Mouse (Mus musculus): ENCODE results near the gene Heph.
"Not testable (repeated sequence)": the region's sequence is repeated elsewhere in the genome, so short reads cannot be mapped to it uniquely, and the experiment has no call there.

Heph gene

GRCm38 (mm10) chrX:96455149-96455548 is at the start of gene Heph:
Gene Heph, plus strand, starts transcription at chrX:96455359.
- no peak for DNase-seq (ENCODE audit: inconsistent age in 2 of 2, low spot score in 1 of 2)

DNA sequence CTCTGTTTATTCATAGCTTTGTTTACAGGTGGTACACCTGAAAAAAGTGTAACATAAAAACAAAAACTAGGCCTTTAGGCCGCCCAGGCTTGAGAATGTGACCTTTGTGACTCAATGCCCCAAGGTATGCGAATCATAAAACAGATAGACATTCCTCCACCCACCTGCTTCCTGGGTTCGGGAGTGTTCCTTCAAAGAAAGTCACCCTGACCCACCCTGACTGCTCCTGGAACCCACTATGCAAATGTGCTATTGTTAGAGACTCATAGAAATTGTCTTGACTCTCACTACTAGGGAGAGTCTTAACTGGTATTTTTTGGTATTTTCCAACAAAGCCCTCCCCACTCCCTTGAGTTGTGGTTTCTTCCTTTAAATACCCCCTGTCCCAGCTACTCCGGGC is 39.8 kb upstream of the Heph start:
- not testable (repeated sequence) for DNase-seq (ENCODE audit: inconsistent age in 2 of 2, low spot score in 1 of 2)

GRCm38 (mm10) chrX:96416970-96417369 is 38.2 kb upstream of the Heph start:
- no peak for DNase-seq (ENCODE audit: inconsistent age in 2 of 2, low spot score in 1 of 2)

GRCm38 (mm10) chrX:96417733-96418132 is 37.4 kb upstream of the Heph start:
- DNase-seq (ENCODE audit: inconsistent age in 2 of 2, low spot score in 1 of 2): no peak

- DNase-seq (ENCODE audit: inconsistent age in 2 of 2, low spot score in 1 of 2): peak in 1 of 2 experiments; percentile 6
These were observed 35.8 kb upstream of the Heph start for GRCm38 (mm10) chrX:96419383-96419782.

GRCm38 (mm10) chrX:96456201-96456963 is 1.2 kb downstream of the Heph start, which contains the start of gene Hsf3:
Gene Hsf3, minus strand, starts transcription at chrX:96456294.
- peak in 1 of 2 experiments; percentile 25 for DNase-seq (ENCODE audit: inconsistent age in 2 of 2, low spot score in 1 of 2)

GRCm38 (mm10) chrX:96501580-96501979 is 46.4 kb downstream of the Heph start:
- no peak for DNase-seq (ENCODE audit: inconsistent age in 2 of 2, low spot score in 1 of 2)

Data from adrenal gland, adult (tissue).